Mouse (Mus musculus) kidney, postnatal 0 days (tissue): Measurements from ENCODE around the gene P2rx6. TPM values are rescaled to one million over a fixed set of nuclear protein-coding genes. Genes with fewer than 3 reads are reported as not detected.

ENCODE experiments used
- ATAC-seq: fragments of 200-750 bp; cut with Nextera tagmentation; replicated peaks from 2 replicates; pipeline ENCODE4 v1.8.0; 2017; ENCODE audit warnings: low read depth, moderate number of reproducible peaks, moderate TSS enrichment, moderate library complexity; ENCODE audit not compliant: low FRiP score
- DNase-seq: peaks from one replicate; pipeline ENCODE4 v3.0.0-alpha.2; 2016; ENCODE audit warnings: low spot score
- H3K27ac ChIP-seq: fragments of 300-500 bp; sonication (generic); 2 replicates; pipeline ENCODE4 v1.5.1; 2014; ENCODE audit warnings: mild to moderate bottlenecking
- H3K27me3 ChIP-seq: fragments of 300-500 bp; sonication (generic); 2 replicates; pipeline ENCODE4 v1.6.1; 2014; ENCODE audit warnings: low read length, mixed read lengths; ENCODE audit not compliant: insufficient read depth
- H3K36me3 ChIP-seq: fragments of 300-500 bp; sonication (generic); 2 replicates; pipeline ENCODE4 v1.6.1; 2014; ENCODE audit warnings: low read length, mixed read lengths; ENCODE audit not compliant: insufficient read depth
- H3K4me1 ChIP-seq: fragments of 300-500 bp; sonication (generic); replicated peaks from 2 replicates; pipeline ENCODE4 v1.6.1; 2014; ENCODE audit warnings: antibody characterized with exemption, low read length, mixed read lengths; ENCODE audit not compliant: insufficient read depth
- H3K4me2 ChIP-seq: fragments of 300-500 bp; sonication (generic); 2 replicates; pipeline ENCODE4 v1.6.1; 2014; ENCODE audit warnings: mild to moderate bottlenecking, low read length, moderate library complexity, mixed read lengths
- H3K4me3 ChIP-seq: fragments of 300-500 bp; sonication (generic); replicated peaks from 2 replicates; pipeline ENCODE4 v1.5.1; 2014; ENCODE audit warnings: low read depth, low read length
- H3K9ac ChIP-seq: fragments of 300-500 bp; sonication (generic); 2 replicates; pipeline ENCODE4 v1.6.1; 2014; ENCODE audit warnings: low read depth, low read length
- H3K9me3 ChIP-seq: fragments of 300-500 bp; sonication (generic); replicated peaks from 2 replicates; pipeline ENCODE4 v1.6.1; 2016; ENCODE audit warnings: low read length, inconsistent platforms, mixed read lengths
- CTCF ChIP-seq: IDR thresholded peaks from 2 replicates; pipeline ENCODE4 v1.5.1; 2016; ENCODE audit warnings: antibody characterized with exemption, low read depth, mild to moderate bottlenecking, moderate library complexity
- whole genome bisulfite sequencing: fragments of 180-500 bp; shearing (Covaris S2); extraction: QIAGEN DNeasy Blood & Tissue Kit; methylation state at CpG from one replicate; pipeline ENCODE4 v1.1.7; 2014; 5-methylcytosine and 5-hydroxymethylcytosine counted together
- polyA plus RNA-seq: library from polyadenylated mRNA; unstranded; fragments of >200 nt; fragmentation: Nextera tagmentation; extraction: Ambion mirVana; gene quantifications from 2 replicates; pipeline ENCODE4 v1.2.1, GENCODE M21; 2015

P2rx6 gene
- polyA plus RNA-seq, 1 experiment from 2014 or later = 0.62 TPM

GRCm38 (mm10) chr16:17558811-17559210 is 2.9 kb upstream of the P2rx6 start:
- Histone ChIP-seq H3K4me3 (no peak overlapping the region), H3K27ac (no peak overlapping the region), H3K9ac (peak overlapping the region; percentile 44; the same call in 1 of the 2 replicates), H3K27me3 (no peaks in the 10 kb centered on the region), H3K4me2 (peak overlapping the region; percentile 32), H3K36me3 (no peaks in the 10 kb centered on the region), H3K4me1 (peaks cover 35% of the 10 kb centered on the region), H3K9me3 (no peaks in the 10 kb centered on the region)
- 2% methylated on average over 5 of the region's 5 CpGs for WGBS
- no peak for TF ChIP-seq CTCF
- ATAC-seq (no peak), DNase-seq (peak; percentile 37)

GRCm38 (mm10) chr16:17559396-17560027 is 2.2 kb upstream of the P2rx6 start:
- ATAC-seq (no peak), DNase-seq (no peak)
- H3K36me3 ChIP-seq = no peaks in the 10 kb centered on the region
- H3K27me3 ChIP-seq = no peaks in the 10 kb centered on the region
- H3K4me2 ChIP-seq = peak overlapping the region; percentile 32; the same call in 1 of the 2 replicates
- no peak for TF ChIP-seq CTCF
- H3K4me1 ChIP-seq = peaks cover 30% of the 10 kb centered on the region
- H3K27ac ChIP-seq = no peak overlapping the region
- 75% methylated on average over 9 of the region's 9 CpGs for WGBS
- H3K4me3 ChIP-seq = no peak overlapping the region
- no peaks in the 10 kb centered on the region for H3K9me3 ChIP-seq
- H3K9ac ChIP-seq = 0 out of 2 replicates have a peak overlapping the region, but pooled peaks have one; percentile 44

GRCm38 (mm10) chr16:17561128-17561750 is 446 bp upstream of the P2rx6 start, which contains the start of gene Lrrc74b:
TSS of gene Lrrc74b (minus strand) at chr16:17561247.
- no peaks in the 10 kb centered on the region for H3K9me3 ChIP-seq
- H3K27ac ChIP-seq = peak within 1 kb of the TSS; percentile 69
- peak; percentile 85 for DNase-seq
- peak within 1 kb of the TSS; percentile 24 for H3K4me3 ChIP-seq
- H3K4me2 ChIP-seq = peak within 1 kb of the TSS; percentile 62
- no peaks in the 10 kb centered on the region for H3K27me3 ChIP-seq
- peaks cover 30% of the 10 kb centered on the region for H3K4me1 ChIP-seq
- peak; percentile 91 for ATAC-seq
- 3% methylated on average over 22 of the region's 22 CpGs for WGBS
- peak; percentile 16; the same call in 1 of the 2 replicates for TF ChIP-seq CTCF
- no peaks in the 10 kb centered on the region for H3K36me3 ChIP-seq
- H3K9ac ChIP-seq = peak within 1 kb of the TSS; percentile 44

GRCm38 (mm10) chr16:17563580-17563979 is 1.9 kb downstream of the P2rx6 start:
- ATAC-seq = no peak
- no peak for TF ChIP-seq CTCF
- no peak overlapping the region for H3K4me2 ChIP-seq
- no peaks in the 10 kb centered on the region for H3K27me3 ChIP-seq
- H3K9me3 ChIP-seq = no peaks in the 10 kb centered on the region
- no peak overlapping the region for H3K27ac ChIP-seq
- DNase-seq = no peak
- no peaks in the 10 kb centered on the region for H3K36me3 ChIP-seq
- 37% methylated on average over 1 of the region's 1 CpGs for WGBS
- no peak overlapping the region for H3K9ac ChIP-seq
- no peak overlapping the region for H3K4me3 ChIP-seq
- peaks cover 25% of the 10 kb centered on the region for H3K4me1 ChIP-seq

- Histone ChIP-seq H3K9me3 (no peaks in the 10 kb centered on the region), H3K27me3 (no peaks in the 10 kb centered on the region), H3K4me1 (peaks cover 18% of the 10 kb centered on the region), H3K27ac (no peak overlapping the region), H3K4me3 (no peak overlapping the region), H3K36me3 (no peaks in the 10 kb centered on the region), H3K9ac (no peak overlapping the region), H3K4me2 (no peak overlapping the region)
- ATAC-seq = no peak
- no peak for TF ChIP-seq CTCF
- DNase-seq = no peak
- 79% methylated on average over 2 of the region's 2 CpGs for WGBS
Observed at GRCm38 (mm10) chr16:17564221-17564620, 2.5 kb downstream of the P2rx6 start.

GRCm38 (mm10) chr16:17564771-17565170 is 3.1 kb downstream of the P2rx6 start:
- ATAC-seq (no peak), DNase-seq (no peak)
- peaks cover 17% of the 10 kb centered on the region; the same call in 1 of the 2 replicates for H3K4me1 ChIP-seq
- H3K9ac ChIP-seq = no peak overlapping the region
- no peaks in the 10 kb centered on the region for H3K9me3 ChIP-seq
- no peaks in the 10 kb centered on the region for H3K36me3 ChIP-seq
- no peak overlapping the region for H3K27ac ChIP-seq
- no peak for TF ChIP-seq CTCF
- H3K4me2 ChIP-seq = no peak overlapping the region
- 79% methylated on average over 3 of the region's 3 CpGs for WGBS
- H3K4me3 ChIP-seq = no peak overlapping the region
- H3K27me3 ChIP-seq = no peaks in the 10 kb centered on the region
